Mouse (Mus musculus) forebrain, embryonic 13.5 days (tissue): ENCODE measurements at regions not wholly inside any gene's neighbourhood (a gene's known extent, or its start where the extent isn't known, plus 50 kb on each side); places are given as distances from the start of the nearest gene placed in this dataset.

Experiments
- ATAC-seq: fragments of 200-750 bp; cut with Nextera tagmentation; 2 replicates; pipeline ENCODE4 v1.8.0; 2017
- H3K27ac ChIP-seq: fragments of 300-500 bp; sonication (generic); 2 replicates; pipeline ENCODE4 v1.5.1; 2015; ENCODE audit warnings: inconsistent platforms, mild to moderate bottlenecking, moderate library complexity
- H3K27me3 ChIP-seq: fragments of 300-500 bp; sonication (generic); 2 replicates; pipeline ENCODE4 v1.6.1; 2015; ENCODE audit warnings: mild to moderate bottlenecking, inconsistent platforms
- H3K36me3 ChIP-seq: fragments of 300-500 bp; sonication (generic); 2 replicates; pipeline ENCODE4 v1.6.1; 2015; ENCODE audit warnings: mild to moderate bottlenecking, inconsistent platforms; ENCODE audit not compliant: poor library complexity, severe bottlenecking
- H3K4me1 ChIP-seq: fragments of 300-500 bp; sonication (generic); 2 replicates; pipeline ENCODE4 v1.6.1; 2015; ENCODE audit warnings: inconsistent platforms
- H3K4me2 ChIP-seq: fragments of 300-500 bp; sonication (generic); 2 replicates; pipeline ENCODE4 v1.6.1; 2015; ENCODE audit warnings: inconsistent platforms, mild to moderate bottlenecking, moderate library complexity
- H3K4me3 ChIP-seq: fragments of 300-500 bp; sonication (generic); 2 replicates; pipeline ENCODE4 v1.5.1; 2015; ENCODE audit warnings: mild to moderate bottlenecking, inconsistent platforms
- H3K9ac ChIP-seq: fragments of 300-500 bp; sonication (generic); 2 replicates; pipeline ENCODE4 v1.6.1; 2015; ENCODE audit warnings: mild to moderate bottlenecking, inconsistent platforms
- H3K9me3 ChIP-seq: fragments of 300-500 bp; sonication (generic); replicated peaks from 2 replicates; pipeline ENCODE4 v1.6.1; 2016; ENCODE audit warnings: inconsistent platforms
- WGBS: fragments of 180-500 bp; shearing (Covaris S2); methylation state at CpG from one replicate; pipeline ENCODE4 v1.1.7; 2015; 5-methylcytosine and 5-hydroxymethylcytosine counted together

GRCm38 (mm10) chr5:118948119-118948786 is 387.8 kb downstream of the Med13l start:
- Histone ChIP-seq H3K9ac (no peak overlapping the region), H3K4me3 (no peak overlapping the region), H3K27me3 (peaks cover 14% of the 10 kb centered on the region; the same call in 1 of the 2 replicates), H3K9me3 (no peaks in the 10 kb centered on the region), H3K4me1 (peaks cover 20% of the 10 kb centered on the region), H3K36me3 (no peaks in the 10 kb centered on the region), H3K27ac (no peak overlapping the region), H3K4me2 (no peak overlapping the region)
- ATAC-seq: no peak
- 90% methylated on average over 6 of the region's 6 CpGs for WGBS

GRCm38 (mm10) chr5:118951067-118951466 is 390.6 kb downstream of the Med13l start:
- Histone ChIP-seq H3K4me1 (peaks cover 7% of the 10 kb centered on the region), H3K4me3 (no peak overlapping the region), H3K4me2 (no peak overlapping the region), H3K36me3 (no peaks in the 10 kb centered on the region), H3K9ac (no peak overlapping the region), H3K9me3 (no peaks in the 10 kb centered on the region), H3K27ac (no peak overlapping the region), H3K27me3 (no peaks in the 10 kb centered on the region)
- WGBS: 70% methylated on average over 7 of the region's 7 CpGs
- ATAC-seq: no peak

DNA sequence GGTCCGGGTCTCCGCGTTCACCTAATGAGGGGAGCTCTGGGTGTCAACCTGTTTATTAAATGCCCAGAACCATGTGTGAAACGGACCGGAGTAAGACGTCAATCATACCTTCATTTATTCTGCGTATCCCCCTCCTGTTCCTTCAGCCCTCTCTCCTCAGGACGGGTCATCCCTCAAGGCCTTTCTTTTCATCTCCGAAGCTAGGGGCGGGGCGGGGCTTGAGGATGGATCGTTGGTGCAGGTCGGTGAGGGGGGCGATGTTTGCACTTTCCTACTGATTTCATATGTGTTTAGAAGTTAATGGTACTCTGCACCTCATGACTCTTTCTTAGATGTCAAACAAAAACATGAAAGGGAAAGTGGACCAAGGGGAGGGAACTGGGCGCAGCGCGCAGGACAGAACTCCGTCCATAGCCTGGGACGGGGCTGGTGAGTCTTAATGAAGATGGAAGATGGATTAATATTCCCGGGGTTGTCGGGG is 400.1 kb downstream of the Med13l start:
- Histone ChIP-seq H3K9me3 (0 out of 2 replicates have a peak, but pooled peaks cover 5% of the 10 kb centered on the region), H3K27ac (no peak overlapping the region)
- 86% methylated on average over 21 of the region's 21 CpGs for WGBS

DNA sequence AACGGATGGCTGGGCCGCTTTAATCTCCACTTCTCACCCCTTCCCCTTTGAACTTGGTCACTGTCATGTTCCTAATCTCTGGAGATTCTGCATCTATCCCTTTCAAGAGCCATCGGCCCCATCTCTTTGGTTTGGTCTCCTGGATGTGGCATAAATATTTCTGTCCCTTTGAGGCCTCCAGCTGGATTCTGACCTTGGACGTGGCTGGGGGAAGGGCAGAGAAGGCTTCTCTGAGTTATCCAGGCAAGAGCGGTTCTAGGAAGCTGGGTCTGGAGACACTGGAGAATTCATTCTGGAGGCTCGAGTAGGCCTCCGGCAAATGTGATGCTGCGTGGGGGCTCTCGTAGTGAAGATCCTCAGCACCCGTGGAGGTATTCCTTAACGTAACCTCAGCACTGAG is 400.6 kb downstream of the Med13l start:
- 0 out of 2 replicates have a peak, but pooled peaks cover 5% of the 10 kb centered on the region for H3K9me3 ChIP-seq
- no peak overlapping the region for H3K9ac ChIP-seq
- H3K27ac ChIP-seq: no peak overlapping the region
- no peaks in the 10 kb centered on the region for H3K36me3 ChIP-seq
- no peak overlapping the region for H3K4me2 ChIP-seq
- no peak for ATAC-seq
- H3K4me1 ChIP-seq: peaks cover 5% of the 10 kb centered on the region; the same call in 1 of the 2 replicates
- 88% methylated on average over 11 of the region's 11 CpGs for WGBS
- H3K4me3 ChIP-seq: no peak overlapping the region
- no peaks in the 10 kb centered on the region for H3K27me3 ChIP-seq

More for the DNA sequence above, 400.1 kb downstream of the Med13l start:
- H3K36me3 ChIP-seq: no peaks in the 10 kb centered on the region
- peaks cover 5% of the 10 kb centered on the region; the same call in 1 of the 2 replicates for H3K4me1 ChIP-seq
- H3K9ac ChIP-seq: no peak overlapping the region
- H3K4me3 ChIP-seq: no peak overlapping the region
- H3K27me3 ChIP-seq: no peaks in the 10 kb centered on the region
- no peak for ATAC-seq
- no peak overlapping the region for H3K4me2 ChIP-seq

GRCm38 (mm10) chr5:118962152-118962551 is 401.7 kb downstream of the Med13l start:
- Histone ChIP-seq H3K4me3 (no peak overlapping the region), H3K4me2 (no peak overlapping the region), H3K27ac (no peak overlapping the region), H3K4me1 (no peaks in the 10 kb centered on the region), H3K27me3 (no peaks in the 10 kb centered on the region), H3K9ac (no peak overlapping the region), H3K36me3 (no peaks in the 10 kb centered on the region), H3K9me3 (0 out of 2 replicates have a peak, but pooled peaks cover 5% of the 10 kb centered on the region)
- no peak for ATAC-seq
- WGBS: 96% methylated on average over 3 of the region's 3 CpGs

DNA sequence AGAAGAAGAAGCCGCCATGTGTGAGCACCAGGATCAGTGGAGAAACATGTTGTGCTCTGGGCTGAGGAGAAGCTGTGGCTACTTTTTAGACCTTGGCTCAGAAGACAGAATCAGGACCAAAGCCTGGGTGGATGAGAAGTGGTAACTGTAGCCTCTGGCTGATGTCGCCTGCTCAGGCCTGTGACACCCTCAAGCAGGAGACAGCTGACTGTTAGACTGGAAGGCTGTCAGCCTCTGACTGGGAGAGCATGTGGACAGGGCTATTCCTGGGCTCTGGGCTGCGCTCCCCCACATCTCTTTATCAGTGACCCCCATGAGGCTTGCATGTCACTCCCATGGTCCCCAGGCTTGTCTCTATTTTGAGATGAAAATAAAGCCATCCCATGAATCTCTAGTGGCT is 402.5 kb downstream of the Med13l start:
- H3K4me2 ChIP-seq: no peak overlapping the region
- no peak overlapping the region for H3K9ac ChIP-seq
- ATAC-seq: no peak
- no peak overlapping the region for H3K4me3 ChIP-seq
- H3K9me3 ChIP-seq: 0 out of 2 replicates have a peak, but pooled peaks cover 5% of the 10 kb centered on the region
- no peaks in the 10 kb centered on the region for H3K4me1 ChIP-seq
- no peaks in the 10 kb centered on the region for H3K36me3 ChIP-seq
- 91% methylated on average over 3 of the region's 3 CpGs for WGBS
- no peaks in the 10 kb centered on the region for H3K27me3 ChIP-seq
- H3K27ac ChIP-seq: no peak overlapping the region

DNA sequence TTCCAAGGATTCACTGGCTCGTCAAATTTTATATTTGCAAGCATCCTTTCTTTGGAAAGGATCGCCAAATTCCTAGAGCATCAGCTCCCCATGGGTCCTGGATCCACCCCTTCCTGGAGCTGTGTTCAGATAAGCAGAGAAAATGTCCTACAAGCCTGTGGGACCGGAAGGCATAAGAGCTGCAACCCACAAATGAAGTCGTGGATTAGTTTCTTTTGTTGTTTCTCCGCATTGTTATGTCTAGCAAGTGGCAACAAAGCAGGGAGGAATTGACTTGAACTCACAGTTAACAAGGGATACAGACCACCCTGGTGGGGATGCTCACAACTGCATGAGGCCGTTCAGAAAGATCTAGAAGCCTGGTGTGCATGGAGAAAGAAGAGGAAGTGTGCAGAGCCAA is 406.4 kb downstream of the Med13l start:
- no peak for ATAC-seq
- Histone ChIP-seq H3K9ac (no peak overlapping the region), H3K27me3 (no peaks in the 10 kb centered on the region), H3K9me3 (no peaks in the 10 kb centered on the region), H3K4me1 (no peaks in the 10 kb centered on the region), H3K36me3 (no peaks in the 10 kb centered on the region), H3K27ac (no peak overlapping the region), H3K4me3 (no peak overlapping the region), H3K4me2 (no peak overlapping the region)
- 51% methylated on average over 6 of the region's 6 CpGs for WGBS

GRCm38 (mm10) chr5:118967718-118968117 is 407.2 kb downstream of the Med13l start:
- Histone ChIP-seq H3K4me2 (no peak overlapping the region), H3K9ac (no peak overlapping the region), H3K27me3 (no peaks in the 10 kb centered on the region), H3K4me3 (no peak overlapping the region), H3K9me3 (no peaks in the 10 kb centered on the region), H3K27ac (no peak overlapping the region), H3K36me3 (no peaks in the 10 kb centered on the region), H3K4me1 (no peaks in the 10 kb centered on the region)
- WGBS: 83% methylated on average over 11 of the region's 11 CpGs
- ATAC-seq: no peak

DNA sequence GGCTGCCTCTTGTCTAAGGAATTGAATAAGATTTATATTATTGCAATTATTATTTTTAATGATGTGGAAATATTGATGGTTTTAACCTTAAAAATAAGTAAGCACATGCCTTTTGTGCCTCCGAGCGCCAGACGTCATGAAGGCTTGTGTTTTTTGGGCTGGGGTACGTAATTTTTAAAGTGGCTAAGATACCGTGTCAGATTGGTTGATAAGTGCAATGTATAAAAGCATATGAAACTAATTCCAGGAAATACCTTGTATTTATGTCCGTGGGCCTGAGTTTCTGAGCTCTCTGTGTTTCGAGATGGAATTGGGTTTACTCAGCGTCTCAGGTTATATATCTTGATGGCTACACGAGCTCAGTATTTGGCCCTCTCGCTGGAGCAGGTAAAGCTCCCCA is 414.7 kb downstream of the Med13l start:
- ATAC-seq: no peak
- Histone ChIP-seq H3K27me3 (no peaks in the 10 kb centered on the region), H3K36me3 (no peaks in the 10 kb centered on the region), H3K4me2 (no peak overlapping the region), H3K27ac (no peak overlapping the region), H3K9me3 (no peaks in the 10 kb centered on the region), H3K4me1 (no peaks in the 10 kb centered on the region), H3K9ac (no peak overlapping the region), H3K4me3 (no peak overlapping the region)
- WGBS: 94% methylated on average over 10 of the region's 10 CpGs

DNA sequence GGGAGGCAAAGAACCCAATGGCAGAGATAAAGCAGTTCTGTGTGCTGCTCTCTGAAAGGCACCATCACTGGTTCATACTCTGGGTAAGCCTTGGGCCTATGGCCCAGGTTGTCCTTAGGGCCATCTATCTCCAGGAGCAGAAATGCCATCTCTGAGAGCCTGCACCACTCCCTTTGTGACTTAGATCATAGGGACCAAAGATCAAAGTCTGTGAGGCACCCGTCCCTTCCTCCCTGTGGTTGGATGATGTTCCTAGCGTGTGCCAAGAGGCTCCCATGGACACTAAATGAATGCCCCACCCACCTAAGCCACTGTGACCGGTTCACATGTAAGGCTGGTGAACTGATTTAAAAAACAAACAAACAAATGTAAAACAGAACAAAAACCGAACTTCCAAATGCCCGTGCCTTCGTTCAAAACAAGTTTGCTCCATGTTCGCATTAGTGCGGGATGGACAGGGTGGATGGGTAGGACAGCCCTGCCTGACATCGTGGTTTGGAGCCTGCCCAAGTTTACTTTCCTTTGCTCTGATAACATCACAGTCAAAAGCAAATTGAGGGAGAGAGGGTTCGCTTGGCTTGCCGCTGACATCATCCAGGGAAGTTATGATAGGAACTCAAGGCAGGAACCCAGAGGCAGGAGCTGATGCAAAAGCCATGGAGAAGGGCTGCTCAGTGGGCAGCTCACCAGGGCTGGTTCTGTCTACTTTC is 418.6 kb downstream of the Med13l start:
- 85% methylated on average over 11 of the region's 11 CpGs for WGBS
- Histone ChIP-seq H3K4me2 (no peak overlapping the region), H3K4me1 (0 out of 2 replicates have a peak, but pooled peaks cover 5% of the 10 kb centered on the region), H3K9me3 (no peaks in the 10 kb centered on the region), H3K4me3 (no peak overlapping the region), H3K27me3 (peaks cover 4% of the 10 kb centered on the region; the same call in 1 of the 2 replicates), H3K9ac (no peak overlapping the region), H3K36me3 (no peaks in the 10 kb centered on the region), H3K27ac (no peak overlapping the region)
- ATAC-seq: no peak

- Histone ChIP-seq H3K4me3 (no peak overlapping the region), H3K9ac (0 out of 2 replicates have a peak overlapping the region, but pooled peaks have one; percentile 34), H3K36me3 (no peaks in the 10 kb centered on the region), H3K9me3 (no peaks in the 10 kb centered on the region), H3K27ac (no peak overlapping the region), H3K4me1 (0 out of 2 replicates have a peak, but pooled peaks cover 5% of the 10 kb centered on the region), H3K27me3 (peaks cover 4% of the 10 kb centered on the region; the same call in 1 of the 2 replicates), H3K4me2 (peak overlapping the region; percentile 11; the same call in 1 of the 2 replicates)
- no peak for ATAC-seq
- WGBS: 11% methylated on average over 15 of the region's 16 CpGs
Observed at GRCm38 (mm10) chr5:118981046-118981445, 420.6 kb downstream of the Med13l start.

DNA sequence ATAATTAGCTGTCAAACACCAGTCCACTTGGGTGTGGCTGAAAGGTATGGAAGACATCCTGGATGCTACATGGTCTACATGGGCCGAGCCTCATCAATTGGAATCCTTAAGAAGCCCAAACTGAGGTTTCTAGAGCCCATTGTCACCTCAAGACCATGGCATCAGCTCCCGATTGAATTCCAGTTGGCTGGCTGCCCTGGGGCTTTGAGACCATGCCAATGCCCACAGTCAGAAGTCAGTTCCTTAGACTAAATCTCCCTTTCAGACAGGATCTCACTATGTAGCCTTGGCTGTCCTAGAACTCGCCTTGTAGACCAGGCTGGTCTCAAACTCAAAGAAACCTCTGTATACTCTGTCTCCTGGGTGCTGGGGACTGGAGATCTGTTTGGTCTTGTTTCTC is 423.8 kb downstream of the Med13l start:
- no peak for ATAC-seq

More for the DNA sequence above, 423.8 kb downstream of the Med13l start:
- Histone ChIP-seq H3K27me3 (peaks cover 4% of the 10 kb centered on the region; the same call in 1 of the 2 replicates), H3K4me1 (0 out of 2 replicates have a peak, but pooled peaks cover 5% of the 10 kb centered on the region), H3K36me3 (no peaks in the 10 kb centered on the region), H3K4me2 (no peak overlapping the region), H3K27ac (no peak overlapping the region), H3K9me3 (no peaks in the 10 kb centered on the region), H3K9ac (no peak overlapping the region), H3K4me3 (no peak overlapping the region)
- WGBS: 84% methylated on average over 3 of the region's 3 CpGs
